Mouse (Mus musculus) forebrain, embryonic 14.5 days (tissue): ENCODE results near the gene Olfr96. TPM values are rescaled to one million over a fixed set of nuclear protein-coding genes. Genes with fewer than 3 reads are reported as not detected.
A peak's percentile ranks its signal among the peaks of the same experiment; 100 is the strongest.

Experiments used
- ATAC-seq: fragments of 200-750 bp; cut with Nextera tagmentation; 2 replicates; pipeline ENCODE4 v1.8.0; 2017; ENCODE audit warnings: mild to moderate bottlenecking, moderate library complexity
- DNase-seq: peaks from one replicate; pipeline ENCODE4 v3.0.0-alpha.2; 2015; ENCODE audit warnings: low spot score
- H3K27ac ChIP-seq: fragments of 300-500 bp; sonication (generic); 2 replicates; pipeline ENCODE4 v1.5.1; 2014; ENCODE audit warnings: low read depth, mild to moderate bottlenecking, control low read depth, low read length, moderate library complexity
- H3K27me3 ChIP-seq: fragments of 300-500 bp; sonication (generic); replicated peaks from 2 replicates; pipeline ENCODE4 v1.6.1; 2014; ENCODE audit warnings: low read length, control low read depth, mixed read lengths; ENCODE audit not compliant: control insufficient read depth, insufficient read depth
- H3K36me3 ChIP-seq: fragments of 300-500 bp; sonication (generic); 2 replicates; pipeline ENCODE4 v1.6.1; 2014; ENCODE audit warnings: low read length, control low read depth; ENCODE audit not compliant: control insufficient read depth, insufficient read depth
- H3K4me1 ChIP-seq: fragments of 300-500 bp; sonication (generic); 2 replicates; pipeline ENCODE4 v1.6.1; 2014; ENCODE audit warnings: antibody characterized with exemption, low read length, control low read depth; ENCODE audit not compliant: control insufficient read depth, insufficient read depth
- H3K4me2 ChIP-seq: fragments of 300-500 bp; sonication (generic); 2 replicates; pipeline ENCODE4 v1.6.1; 2014; ENCODE audit warnings: mild to moderate bottlenecking, control low read depth, low read length
- H3K4me3 ChIP-seq: fragments of 300-500 bp; sonication (generic); 2 replicates; pipeline ENCODE4 v1.5.1; 2014; ENCODE audit warnings: low read depth, low read length, control low read depth
- H3K9ac ChIP-seq: fragments of 300-500 bp; sonication (generic); 2 replicates; pipeline ENCODE4 v1.6.1; 2014; ENCODE audit warnings: mild to moderate bottlenecking, low read length, control low read depth, moderate library complexity
- H3K9me3 ChIP-seq: fragments of 300-500 bp; sonication (generic); replicated peaks from 2 replicates; pipeline ENCODE4 v1.6.1; 2016; ENCODE audit warnings: low read length, control low read depth, mixed read lengths; ENCODE audit not compliant: control insufficient read depth
- WGBS: fragments of 180-500 bp; shearing (Covaris S2); extraction: QIAGEN DNeasy Blood & Tissue Kit; methylation state at CpG from one replicate; pipeline ENCODE4 v1.1.7; 2014; 5-methylcytosine and 5-hydroxymethylcytosine counted together
- polyA plus RNA-seq: library from polyadenylated mRNA; unstranded; fragments of >200 nt; fragmentation: Nextera tagmentation; extraction: Ambion mirVana; gene quantifications from 2 replicates; pipeline ENCODE4 v1.2.1, GENCODE M21; 2014

Olfr96 gene
- not detected in 2 replicates for polyA plus RNA-seq

DNA sequence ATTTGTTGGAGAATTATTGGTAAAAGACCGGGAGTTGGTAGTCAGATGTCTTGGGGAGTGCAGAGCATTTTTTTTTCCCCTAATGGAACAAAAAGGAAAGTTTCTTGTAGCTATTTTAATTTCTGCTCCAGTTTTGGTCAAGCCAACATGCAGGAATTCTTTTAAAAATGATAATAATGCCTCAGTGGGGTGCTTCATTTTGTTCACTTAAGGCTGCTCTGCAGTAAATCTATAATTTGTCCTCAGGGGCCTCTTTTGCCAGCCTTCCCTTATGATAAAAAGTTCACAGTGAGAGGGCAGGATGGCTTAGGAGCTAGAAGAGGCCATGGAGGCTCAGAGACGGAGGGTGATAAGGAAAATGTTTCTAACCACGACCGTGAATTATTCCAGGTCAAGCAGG is at the start of gene Olfr96:
Olfr96 (plus strand) TSS at position 301 of the 400 bp plus-strand sequence.
- Histone ChIP-seq H3K36me3 (no peaks in the 10 kb centered on the region), H3K27me3 (no peaks in the 10 kb centered on the region), H3K4me2 (no peak within 1 kb of the TSS), H3K9me3 (peaks cover 4% of the 10 kb centered on the region; the same call in 1 of the 2 replicates), H3K9ac (no peak within 1 kb of the TSS), H3K27ac (no peak within 1 kb of the TSS), H3K4me1 (no peaks in the 10 kb centered on the region), H3K4me3 (no peak within 1 kb of the TSS)
- ATAC-seq (no peak), DNase-seq (no peak)
- 64% methylated on average over 4 of the region's 4 CpGs for WGBS

DNA sequence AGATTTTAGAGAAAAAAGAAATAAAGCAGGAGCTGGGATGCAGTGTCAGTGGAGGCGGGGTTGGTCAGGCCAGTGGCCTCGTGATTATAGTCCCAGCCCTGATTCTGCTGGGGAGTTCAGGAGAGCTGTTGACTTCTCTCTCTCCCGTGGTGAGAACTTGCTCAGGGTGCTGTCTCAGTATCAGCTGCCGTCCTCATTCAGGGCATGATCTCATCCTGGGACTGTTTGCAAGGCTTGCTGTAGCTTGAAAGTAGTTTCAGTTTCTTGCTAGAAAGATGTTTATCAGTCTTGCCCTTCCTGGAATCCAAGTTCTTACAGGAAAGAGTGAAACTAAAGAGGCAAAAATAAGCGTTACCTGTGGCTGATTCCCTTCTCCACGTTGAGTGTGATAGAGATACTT is 34.5 kb upstream of the Olfr96 start:
- no peak for DNase-seq
- WGBS, result 60% methylated on average over 6 of the region's 6 CpGs
- Histone ChIP-seq H3K4me1 (no peaks in the 10 kb centered on the region), H3K9ac (no peak overlapping the region), H3K36me3 (no peaks in the 10 kb centered on the region), H3K4me2 (no peak overlapping the region), H3K27ac (no peak overlapping the region), H3K27me3 (no peaks in the 10 kb centered on the region), H3K9me3 (no peaks in the 10 kb centered on the region), H3K4me3 (no peak overlapping the region)
- no peak for ATAC-seq

DNA sequence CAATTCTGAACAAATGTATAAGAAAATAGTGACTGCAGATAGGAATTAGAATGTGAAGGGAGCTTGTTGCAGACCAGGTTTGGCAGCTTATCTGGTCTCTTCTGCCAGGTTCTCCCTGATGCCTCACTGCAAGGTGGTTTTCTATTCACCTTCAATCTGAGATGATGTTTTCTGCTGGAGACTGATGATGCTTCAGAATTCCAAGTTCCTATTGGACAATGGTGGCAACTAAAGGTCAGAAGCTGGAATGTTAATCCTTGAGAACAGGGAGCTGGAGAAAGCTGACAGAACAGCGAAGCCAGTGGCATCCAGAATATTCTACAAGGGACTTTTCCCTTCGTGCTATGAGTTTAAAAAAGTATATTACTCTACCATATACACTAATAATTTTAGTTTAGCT is 29.2 kb upstream of the Olfr96 start:
- H3K4me3 ChIP-seq, result no peak overlapping the region
- WGBS, result 29% methylated on average over 2 of the region's 2 CpGs

DNA sequence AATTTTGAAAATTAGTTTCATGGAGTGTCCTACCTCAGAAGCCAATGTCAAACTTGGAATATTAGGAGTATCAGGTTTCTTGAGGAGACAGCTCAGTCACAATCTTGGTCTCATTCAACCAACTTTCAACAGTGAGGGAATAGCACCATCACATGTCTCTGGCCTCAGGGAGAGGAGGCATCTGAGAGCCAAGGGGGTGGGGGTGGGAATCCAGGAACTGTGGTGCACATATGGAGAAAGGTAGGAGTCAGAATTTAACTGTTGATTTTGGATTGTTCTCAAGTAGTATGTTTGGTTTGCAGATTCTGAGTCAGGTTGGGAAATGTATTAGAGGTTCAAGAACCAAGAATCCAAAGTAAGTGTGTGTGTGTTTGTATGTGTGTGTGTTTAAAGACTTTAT is 26.9 kb upstream of the Olfr96 start:
- no peak overlapping the region for H3K27ac ChIP-seq
- ATAC-seq (no peak), DNase-seq (no peak)
- no peaks in the 10 kb centered on the region for H3K9me3 ChIP-seq
- H3K4me1 ChIP-seq, result 0 out of 2 replicates have a peak, but pooled peaks cover 8% of the 10 kb centered on the region
- H3K4me2 ChIP-seq, result no peak overlapping the region
- no peaks in the 10 kb centered on the region for H3K36me3 ChIP-seq
- H3K27me3 ChIP-seq, result peaks cover 17% of the 10 kb centered on the region
- no peak overlapping the region for H3K4me3 ChIP-seq
- no peak overlapping the region for H3K9ac ChIP-seq

More for the DNA sequence above, 29.2 kb upstream of the Olfr96 start:
- Histone ChIP-seq H3K36me3 (no peaks in the 10 kb centered on the region), H3K27ac (no peak overlapping the region), H3K9ac (no peak overlapping the region), H3K4me2 (no peak overlapping the region), H3K9me3 (no peaks in the 10 kb centered on the region), H3K27me3 (no peaks in the 10 kb centered on the region), H3K4me1 (no peaks in the 10 kb centered on the region)
- ATAC-seq (no peak), DNase-seq (peak; percentile 12)

DNA sequence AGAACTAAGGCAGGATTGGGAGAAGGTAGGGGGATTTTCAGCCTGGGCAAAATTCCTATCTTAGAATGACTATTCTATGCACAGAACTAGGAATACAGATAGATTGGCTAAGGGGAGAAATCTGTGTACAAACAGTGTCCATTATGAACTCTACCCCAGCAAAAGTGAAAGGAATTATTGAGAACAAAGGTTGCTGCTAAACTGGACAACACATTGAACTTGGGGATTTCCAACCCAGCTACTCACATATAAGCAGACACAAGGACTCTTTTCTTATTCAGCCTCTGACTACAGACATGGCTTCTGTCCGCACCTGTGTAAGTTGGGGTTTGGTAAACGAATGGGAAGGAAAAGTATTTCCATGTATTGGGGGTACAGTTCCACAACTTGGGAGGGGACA is 26.3 kb upstream of the Olfr96 start, which contains the start of gene Ubd:
Ubd (plus strand) TSS at position 237 of the 400 bp plus-strand sequence.
- Histone ChIP-seq H3K4me3 (no peak within 1 kb of the TSS), H3K9me3 (no peaks in the 10 kb centered on the region), H3K27me3 (peaks cover 23% of the 10 kb centered on the region), H3K4me1 (0 out of 2 replicates have a peak, but pooled peaks cover 8% of the 10 kb centered on the region), H3K4me2 (no peak within 1 kb of the TSS), H3K27ac (no peak within 1 kb of the TSS), H3K9ac (no peak within 1 kb of the TSS), H3K36me3 (no peaks in the 10 kb centered on the region)
- WGBS, result 86% methylated on average over 2 of the region's 2 CpGs
- DNase-seq (no peak), ATAC-seq (no peak)

DNA sequence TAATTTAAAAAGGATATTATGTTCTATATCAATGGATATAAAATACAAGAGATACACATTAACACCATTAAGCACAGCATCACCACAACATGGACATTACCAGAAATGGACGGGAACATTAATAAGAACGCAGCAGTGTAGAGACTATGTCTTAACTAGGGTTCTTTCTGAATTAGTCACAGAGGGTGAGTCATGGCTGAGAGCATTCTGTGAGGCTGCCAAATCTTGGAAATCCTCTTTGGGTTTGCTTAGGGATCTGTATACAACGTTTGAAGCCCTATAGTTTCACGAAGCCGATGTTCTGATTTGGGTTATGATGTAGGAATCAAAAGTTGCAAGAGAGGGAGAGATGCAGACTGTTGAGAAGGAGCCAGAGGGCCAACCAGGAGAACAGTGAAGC is 25.2 kb upstream of the Olfr96 start:
- no peaks in the 10 kb centered on the region for H3K9me3 ChIP-seq
- DNase-seq (no peak), ATAC-seq (no peak)
- 91% methylated on average over 5 of the region's 5 CpGs for WGBS
- no peak overlapping the region for H3K9ac ChIP-seq
- H3K4me3 ChIP-seq, result no peak overlapping the region
- H3K4me2 ChIP-seq, result no peak overlapping the region
- H3K27ac ChIP-seq, result no peak overlapping the region
- H3K27me3 ChIP-seq, result peaks cover 26% of the 10 kb centered on the region
- 0 out of 2 replicates have a peak, but pooled peaks cover 8% of the 10 kb centered on the region for H3K4me1 ChIP-seq
- H3K36me3 ChIP-seq, result no peaks in the 10 kb centered on the region

DNA sequence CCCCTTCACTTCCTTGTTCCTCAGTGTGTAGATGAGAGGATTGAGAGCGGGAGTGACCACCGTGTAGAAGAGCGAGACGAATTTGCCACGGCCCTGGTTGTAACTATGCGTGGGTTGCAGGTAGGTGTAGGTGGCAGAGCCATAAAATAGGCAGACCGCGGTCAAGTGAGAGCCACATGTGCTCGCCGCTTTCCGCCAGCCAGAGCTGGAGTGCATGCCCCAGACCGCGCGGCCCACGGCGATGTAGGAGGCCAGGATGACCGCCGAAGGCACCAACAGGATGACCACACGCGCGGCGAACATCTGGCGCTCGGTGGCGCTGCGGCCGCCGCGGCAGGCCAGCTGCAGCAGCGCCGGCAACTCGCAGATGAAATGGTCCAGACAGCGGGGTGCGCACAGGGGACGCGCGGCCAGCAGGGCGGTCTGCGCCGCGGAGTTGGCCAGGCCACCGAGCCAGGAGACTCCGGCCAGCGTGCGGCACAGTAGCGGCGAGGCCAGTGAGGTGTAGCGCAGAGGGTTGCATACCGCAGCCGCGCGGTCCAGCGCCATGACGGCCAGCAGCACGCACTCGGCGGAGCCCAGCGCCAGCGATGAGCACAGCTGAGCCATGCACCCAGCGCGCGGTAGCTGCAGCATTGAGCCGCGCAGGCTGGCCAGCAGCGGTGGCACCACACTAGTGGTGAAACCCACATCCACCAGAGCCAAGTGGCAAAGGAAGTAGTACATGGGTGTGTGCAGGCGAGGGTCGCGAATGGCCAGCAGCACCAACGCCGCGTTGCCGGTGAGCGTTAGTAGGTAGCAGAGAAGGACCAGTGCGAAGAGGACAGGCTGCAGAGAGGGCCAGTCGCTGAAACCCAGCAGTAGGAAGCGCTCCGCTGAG is 22.9 kb upstream of the Olfr96 start:
- Histone ChIP-seq H3K4me2 (peak overlapping the region; percentile 91), H3K4me3 (peak overlapping the region; percentile 52), H3K27ac (no peak overlapping the region), H3K27me3 (peaks cover 26% of the 10 kb centered on the region), H3K9me3 (no peaks in the 10 kb centered on the region), H3K4me1 (0 out of 2 replicates have a peak, but pooled peaks cover 8% of the 10 kb centered on the region), H3K9ac (peak overlapping the region; percentile 59), H3K36me3 (no peaks in the 10 kb centered on the region)
- ATAC-seq (peak; percentile 92), DNase-seq (peak; percentile 42)
- under 1% methylated on average over 75 of the region's 77 CpGs for WGBS

DNA sequence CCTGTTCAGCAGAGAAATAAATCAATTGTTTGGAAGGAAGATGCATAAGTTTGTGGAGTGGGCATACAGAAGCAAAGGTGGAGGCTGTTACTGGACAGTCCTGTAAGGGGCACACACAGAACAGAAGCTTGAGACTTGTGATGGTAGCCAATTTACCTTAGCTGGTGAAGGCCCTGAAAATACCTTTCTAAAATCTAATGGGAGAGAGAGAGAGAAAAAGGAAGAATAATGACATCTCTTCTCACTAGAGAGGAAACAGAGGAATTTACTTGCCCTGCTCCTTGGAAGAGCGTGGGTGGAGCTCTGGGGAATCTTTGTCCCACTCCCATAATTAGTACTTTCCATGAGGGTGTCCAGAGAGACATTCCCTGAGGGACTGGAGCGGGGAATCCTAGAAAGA is 19.1 kb upstream of the Olfr96 start, which contains the start of gene Olfr94:
Olfr94 (minus strand) TSS at position 101 of the 400 bp plus-strand sequence.
- Histone ChIP-seq H3K36me3 (no peaks in the 10 kb centered on the region), H3K27me3 (peaks cover 26% of the 10 kb centered on the region), H3K4me1 (0 out of 2 replicates have a peak, but pooled peaks cover 8% of the 10 kb centered on the region), H3K9me3 (no peaks in the 10 kb centered on the region), H3K9ac (no peak within 1 kb of the TSS), H3K27ac (no peak within 1 kb of the TSS), H3K4me2 (no peak within 1 kb of the TSS), H3K4me3 (no peak within 1 kb of the TSS)
- DNase-seq (no peak), ATAC-seq (no peak)
- WGBS, result 70% methylated on average over 2 of the region's 2 CpGs
